Mouse (Mus musculus) midbrain, embryonic 13.5 days (tissue): ENCODE results near the gene Esrrg. TPM values are rescaled to one million over a fixed set of nuclear protein-coding genes. Genes with fewer than 3 reads are reported as not detected.

Source experiments
- ATAC-seq: fragments of 200-750 bp; cut with Nextera tagmentation; 2 replicates; pipeline ENCODE4 v1.8.0; 2017; ENCODE audit warnings: mild to moderate bottlenecking, moderate TSS enrichment, moderate library complexity
- H3K27ac ChIP-seq: fragments of 300-500 bp; sonication (generic); 2 replicates; pipeline ENCODE4 v1.5.1; 2015; ENCODE audit warnings: inconsistent platforms, mild to moderate bottlenecking, moderate library complexity
- H3K27me3 ChIP-seq: fragments of 300-500 bp; sonication (generic); 2 replicates; pipeline ENCODE4 v1.6.1; 2015; ENCODE audit warnings: mild to moderate bottlenecking, inconsistent platforms
- H3K36me3 ChIP-seq: fragments of 300-500 bp; sonication (generic); 2 replicates; pipeline ENCODE4 v1.6.1; 2015; ENCODE audit warnings: mild to moderate bottlenecking, inconsistent platforms
- H3K4me1 ChIP-seq: fragments of 300-500 bp; sonication (generic); replicated peaks from 2 replicates; pipeline ENCODE4 v1.6.1; 2015; ENCODE audit warnings: inconsistent platforms
- H3K4me2 ChIP-seq: fragments of 300-500 bp; sonication (generic); replicated peaks from 2 replicates; pipeline ENCODE4 v1.6.1; 2015; ENCODE audit warnings: moderate library complexity, mild to moderate bottlenecking, inconsistent platforms
- H3K4me3 ChIP-seq: fragments of 300-500 bp; sonication (generic); replicated peaks from 2 replicates; pipeline ENCODE4 v1.5.1; 2015; ENCODE audit warnings: mild to moderate bottlenecking, inconsistent platforms
- H3K9ac ChIP-seq: fragments of 300-500 bp; sonication (generic); replicated peaks from 2 replicates; pipeline ENCODE4 v1.6.1; 2015; ENCODE audit warnings: mild to moderate bottlenecking, inconsistent platforms
- H3K9me3 ChIP-seq: fragments of 300-500 bp; sonication (generic); 2 replicates; pipeline ENCODE4 v1.6.1; 2016; ENCODE audit warnings: mild to moderate bottlenecking, inconsistent platforms
- WGBS: fragments of 180-500 bp; shearing (Covaris S2); methylation state at CpG from one replicate; pipeline ENCODE4 v1.1.7; 2015; 5-methylcytosine and 5-hydroxymethylcytosine counted together
- polyA plus RNA-seq: library from polyadenylated mRNA; unstranded; fragments of >200 nt; fragmentation: Nextera tagmentation; extraction: Ambion mirVana; gene quantifications from 2 replicates; pipeline ENCODE4 v1.2.1, GENCODE M21; 2015

The Esrrg gene
- polyA plus RNA-seq, 1 experiment from 2014 or later = 16.5 TPM

DNA sequence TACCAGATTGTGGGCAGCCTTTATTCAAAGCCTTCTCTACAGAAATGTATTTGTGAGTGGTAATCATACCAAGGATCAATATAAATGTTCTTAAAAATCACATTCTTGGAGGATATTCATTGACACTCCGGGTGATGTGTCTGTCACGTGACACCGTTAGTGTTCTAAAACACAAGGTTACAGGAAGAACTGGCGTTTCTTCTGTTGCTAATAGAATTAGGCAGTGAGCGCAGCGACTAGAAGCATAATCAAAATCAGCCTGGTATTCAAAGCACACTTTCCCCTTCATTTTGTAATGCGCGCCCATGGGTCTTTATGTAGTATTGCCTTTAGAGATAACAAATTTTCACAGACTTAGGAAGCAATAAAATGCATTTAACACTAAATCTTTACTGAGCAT, 420.6 kb downstream of the Esrrg start:
- Histone ChIP-seq H3K4me1 (peaks cover 19% of the 10 kb centered on the region), H3K27me3 (no peaks in the 10 kb centered on the region), H3K27ac (no peak overlapping the region), H3K4me3 (no peak overlapping the region), H3K9ac (no peak overlapping the region), H3K4me2 (no peak overlapping the region), H3K36me3 (no peaks in the 10 kb centered on the region), H3K9me3 (no peaks in the 10 kb centered on the region)
- WGBS = 45% methylated on average over 8 of the region's 8 CpGs
- no peak for ATAC-seq

DNA sequence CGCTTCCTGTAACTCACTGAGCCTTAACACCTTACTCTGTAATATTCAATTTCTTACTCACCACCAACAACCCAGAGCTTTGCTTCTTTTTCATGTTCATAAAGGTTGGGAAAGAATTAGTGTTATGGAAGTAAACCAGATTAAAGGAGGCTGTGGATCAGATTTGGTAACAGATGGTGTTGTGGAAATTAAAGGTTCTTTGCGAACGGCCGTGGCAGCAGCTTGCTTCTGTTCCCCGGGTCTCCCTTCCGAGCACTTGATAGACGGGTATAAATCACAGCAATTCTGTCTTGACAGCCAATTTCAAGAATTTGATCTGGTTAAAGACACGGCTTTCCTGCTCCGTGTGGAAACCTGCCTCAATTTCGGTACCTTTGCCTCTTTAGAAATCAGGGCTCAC, 421.5 kb downstream of the Esrrg start:
- H3K4me1 ChIP-seq = peaks cover 19% of the 10 kb centered on the region
- no peak for ATAC-seq
- no peaks in the 10 kb centered on the region for H3K27me3 ChIP-seq
- H3K4me3 ChIP-seq = no peak overlapping the region
- no peak overlapping the region for H3K4me2 ChIP-seq
- H3K9me3 ChIP-seq = no peaks in the 10 kb centered on the region
- no peak overlapping the region for H3K9ac ChIP-seq
- H3K36me3 ChIP-seq = no peaks in the 10 kb centered on the region
- no peak overlapping the region for H3K27ac ChIP-seq
- WGBS = 34% methylated on average over 10 of the region's 10 CpGs

- Histone ChIP-seq H3K4me3 (no peak overlapping the region), H3K4me2 (no peak overlapping the region), H3K36me3 (no peaks in the 10 kb centered on the region), H3K9me3 (no peaks in the 10 kb centered on the region), H3K4me1 (peaks cover 19% of the 10 kb centered on the region), H3K9ac (no peak overlapping the region), H3K27ac (no peak overlapping the region), H3K27me3 (no peaks in the 10 kb centered on the region)
- 19% methylated on average over 4 of the region's 4 CpGs for WGBS
- ATAC-seq = no peak
These were observed 422.7 kb downstream of the Esrrg start for GRCm38 (mm10) chr1:188031276-188031675.

- H3K4me2 ChIP-seq = no peak overlapping the region
- H3K9me3 ChIP-seq = no peaks in the 10 kb centered on the region
- WGBS = 58% methylated on average over 8 of the region's 8 CpGs
- H3K36me3 ChIP-seq = no peaks in the 10 kb centered on the region
- no peak for ATAC-seq
- peaks cover 6% of the 10 kb centered on the region for H3K4me1 ChIP-seq
- H3K4me3 ChIP-seq = no peak overlapping the region
- no peak overlapping the region for H3K9ac ChIP-seq
- no peak overlapping the region for H3K27ac ChIP-seq
- H3K27me3 ChIP-seq = no peaks in the 10 kb centered on the region
These were observed 427.4 kb downstream of the Esrrg start for GRCm38 (mm10) chr1:188035957-188036356.

DNA sequence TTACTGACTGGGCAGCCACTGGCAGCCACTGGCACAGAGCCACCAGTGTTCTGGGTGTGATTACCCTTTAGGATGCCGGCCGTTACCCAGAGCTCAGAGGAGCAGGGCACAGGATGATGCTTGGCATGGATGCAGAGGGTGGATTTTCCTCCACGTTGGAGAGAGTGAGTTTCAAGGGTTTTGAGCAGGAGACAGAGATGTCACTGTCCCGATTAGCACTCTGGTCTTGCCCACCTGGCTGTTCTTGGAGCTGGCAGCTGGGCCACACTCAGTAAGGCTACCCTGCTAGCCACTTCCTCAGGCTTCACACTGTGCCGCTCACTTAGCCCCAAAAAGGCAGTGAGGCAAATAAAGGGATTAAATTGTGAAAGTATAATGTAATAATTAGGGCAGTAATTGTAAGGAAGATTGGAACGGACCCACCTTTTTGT, 438.1 kb downstream of the Esrrg start:
- no peaks in the 10 kb centered on the region for H3K36me3 ChIP-seq
- no peaks in the 10 kb centered on the region for H3K9me3 ChIP-seq
- H3K4me2 ChIP-seq = no peak overlapping the region
- H3K27me3 ChIP-seq = no peaks in the 10 kb centered on the region
- H3K4me3 ChIP-seq = no peak overlapping the region
- no peak overlapping the region for H3K27ac ChIP-seq
- no peaks in the 10 kb centered on the region for H3K4me1 ChIP-seq
- ATAC-seq = no peak
- H3K9ac ChIP-seq = no peak overlapping the region
- 73% methylated on average over 6 of the region's 6 CpGs for WGBS

- Histone ChIP-seq H3K4me3 (no peak overlapping the region), H3K4me2 (no peak overlapping the region), H3K9me3 (no peaks in the 10 kb centered on the region), H3K27ac (no peak overlapping the region), H3K4me1 (no peaks in the 10 kb centered on the region), H3K36me3 (no peaks in the 10 kb centered on the region), H3K9ac (no peak overlapping the region), H3K27me3 (no peaks in the 10 kb centered on the region)
- 79% methylated on average over 3 of the region's 3 CpGs for WGBS
- ATAC-seq = no peak
These were observed 438.6 kb downstream of the Esrrg start for GRCm38 (mm10) chr1:188047148-188047547.

- Histone ChIP-seq H3K9ac (no peak overlapping the region), H3K36me3 (no peaks in the 10 kb centered on the region), H3K4me1 (no peaks in the 10 kb centered on the region), H3K27ac (no peak overlapping the region), H3K4me2 (no peak overlapping the region), H3K9me3 (no peaks in the 10 kb centered on the region), H3K27me3 (no peaks in the 10 kb centered on the region), H3K4me3 (no peak overlapping the region)
- WGBS = 77% methylated on average over 3 of the region's 3 CpGs
- no peak for ATAC-seq
These were observed 447.3 kb downstream of the Esrrg start for GRCm38 (mm10) chr1:188055888-188056287.

GRCm38 (mm10) chr1:188057892-188058291, 449.3 kb downstream of the Esrrg start:
- Histone ChIP-seq H3K4me3 (no peak overlapping the region), H3K9ac (no peak overlapping the region), H3K27ac (no peak overlapping the region), H3K4me1 (no peaks in the 10 kb centered on the region), H3K9me3 (no peaks in the 10 kb centered on the region), H3K36me3 (no peaks in the 10 kb centered on the region), H3K27me3 (no peaks in the 10 kb centered on the region), H3K4me2 (no peak overlapping the region)
- 56% methylated on average over 4 of the region's 4 CpGs for WGBS
- ATAC-seq = no peak

DNA sequence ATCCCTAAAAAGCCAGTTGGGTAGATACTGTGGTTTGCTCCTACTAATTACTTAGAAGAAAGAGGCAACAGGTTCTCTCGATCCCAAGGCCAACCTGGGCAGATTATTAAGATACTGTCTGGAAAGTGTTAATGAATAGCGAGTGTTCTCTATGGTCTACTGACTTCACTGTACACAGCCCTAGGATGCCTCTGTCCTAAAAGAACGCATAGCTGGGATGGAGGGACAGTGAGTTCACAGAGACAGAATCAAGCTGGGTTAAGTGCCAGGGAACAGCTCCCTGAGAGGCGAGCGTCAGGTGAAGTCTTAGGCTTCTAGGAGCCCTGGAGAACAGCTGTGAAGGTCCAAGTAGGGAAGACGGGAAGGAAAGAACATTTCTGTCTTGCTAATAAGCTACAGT, 450.4 kb downstream of the Esrrg start:
- Histone ChIP-seq H3K36me3 (no peaks in the 10 kb centered on the region), H3K4me3 (no peak overlapping the region), H3K9me3 (peaks cover 5% of the 10 kb centered on the region; the same call in 1 of the 2 replicates), H3K27me3 (no peaks in the 10 kb centered on the region), H3K9ac (no peak overlapping the region), H3K4me1 (no peaks in the 10 kb centered on the region), H3K27ac (no peak overlapping the region), H3K4me2 (no peak overlapping the region)
- WGBS = 91% methylated on average over 6 of the region's 6 CpGs
- ATAC-seq = no peak

DNA sequence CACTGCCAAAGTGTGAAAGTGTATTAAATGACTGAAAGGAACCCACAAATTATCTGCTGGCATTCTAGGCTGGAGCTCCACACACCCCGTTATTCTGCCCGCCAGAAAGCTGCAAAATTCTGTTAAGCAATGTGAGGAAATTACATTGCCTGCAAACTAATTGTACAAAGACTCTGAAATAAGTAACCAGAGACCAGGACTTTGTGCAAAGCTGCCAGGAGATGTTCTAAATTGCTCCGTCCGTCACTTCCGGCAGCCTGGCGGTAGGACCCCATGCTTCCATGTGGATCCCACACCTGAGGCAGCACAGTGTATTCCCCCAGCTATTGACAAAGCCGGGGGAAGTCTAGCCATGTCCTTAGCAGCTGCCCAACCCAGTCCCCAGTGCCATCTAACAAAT, 451.9 kb downstream of the Esrrg start:
- H3K4me3 ChIP-seq = no peak overlapping the region
- H3K4me1 ChIP-seq = 0 out of 2 replicates have a peak, but pooled peaks cover 5% of the 10 kb centered on the region
- H3K9ac ChIP-seq = no peak overlapping the region
- 89% methylated on average over 7 of the region's 7 CpGs for WGBS
- H3K27ac ChIP-seq = no peak overlapping the region
- H3K9me3 ChIP-seq = peaks cover 5% of the 10 kb centered on the region; the same call in 1 of the 2 replicates
- H3K27me3 ChIP-seq = no peaks in the 10 kb centered on the region
- no peaks in the 10 kb centered on the region for H3K36me3 ChIP-seq
- no peak for ATAC-seq
- no peak overlapping the region for H3K4me2 ChIP-seq

DNA sequence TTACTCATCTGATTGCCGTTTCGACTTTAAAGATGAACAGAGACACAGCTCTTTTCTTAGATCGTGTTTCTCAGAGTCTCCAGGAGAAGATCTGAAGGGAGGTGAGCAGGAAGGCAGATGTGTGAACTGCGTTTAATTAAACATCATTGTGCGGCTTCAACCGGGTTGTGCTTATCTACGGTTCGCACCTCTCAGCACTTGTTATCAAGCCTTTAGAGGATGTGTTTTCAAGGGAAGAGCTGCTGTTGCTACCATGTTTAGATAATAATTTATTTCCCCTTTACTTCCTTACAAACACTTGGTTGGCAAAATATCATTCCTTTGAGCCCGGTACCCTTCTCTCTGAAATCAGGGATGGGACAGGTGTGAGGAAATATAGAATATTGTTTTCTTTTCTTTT, 460.2 kb downstream of the Esrrg start:
- no peaks in the 10 kb centered on the region for H3K27me3 ChIP-seq
- H3K4me3 ChIP-seq = no peak overlapping the region
- no peaks in the 10 kb centered on the region for H3K9me3 ChIP-seq
- H3K27ac ChIP-seq = no peak overlapping the region
- ATAC-seq = no peak
- 76% methylated on average over 9 of the region's 9 CpGs for WGBS
- no peak overlapping the region for H3K9ac ChIP-seq
- no peaks in the 10 kb centered on the region for H3K36me3 ChIP-seq
- H3K4me2 ChIP-seq = no peak overlapping the region
- H3K4me1 ChIP-seq = 0 out of 2 replicates have a peak, but pooled peaks cover 5% of the 10 kb centered on the region

GRCm38 (mm10) chr1:188069849-188070248, 461.3 kb downstream of the Esrrg start:
- no peaks in the 10 kb centered on the region for H3K9me3 ChIP-seq
- ATAC-seq = no peak
- no peak overlapping the region for H3K4me3 ChIP-seq
- no peak overlapping the region for H3K27ac ChIP-seq
- H3K27me3 ChIP-seq = no peaks in the 10 kb centered on the region
- 0 out of 2 replicates have a peak, but pooled peaks cover 2% of the 10 kb centered on the region for H3K4me1 ChIP-seq
- no peaks in the 10 kb centered on the region for H3K36me3 ChIP-seq
- H3K9ac ChIP-seq = no peak overlapping the region
- H3K4me2 ChIP-seq = no peak overlapping the region

DNA sequence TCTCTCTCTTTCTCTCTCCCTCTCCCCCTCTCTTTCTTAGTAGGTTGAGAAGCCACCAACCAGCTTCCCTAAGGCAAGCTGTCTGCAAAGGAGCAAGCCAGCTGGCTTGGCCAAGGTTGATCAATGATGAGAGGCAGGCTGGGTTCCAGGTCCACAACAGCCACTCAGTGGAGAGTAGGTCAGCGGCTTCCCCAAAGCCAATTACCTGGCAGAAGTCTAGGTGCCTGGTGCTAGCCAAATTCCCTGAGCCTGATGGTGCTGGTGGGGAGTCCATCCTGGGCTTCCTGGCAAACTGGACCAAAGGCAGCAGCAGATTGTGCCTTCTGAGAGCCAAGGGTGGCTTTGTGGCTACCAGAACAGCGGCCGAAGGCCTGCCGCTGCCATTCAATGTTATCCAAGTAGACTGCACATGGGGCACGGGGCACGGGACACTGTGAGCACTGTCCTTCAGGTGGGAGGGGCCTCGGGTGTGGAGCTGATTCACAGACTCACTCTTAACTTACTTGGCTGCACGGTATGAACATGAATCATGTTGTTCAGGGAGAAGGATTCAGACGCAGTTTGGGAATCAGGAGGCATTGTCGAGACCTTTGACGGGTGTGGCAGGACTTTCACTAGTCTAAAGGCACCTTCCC, 469.1 kb downstream of the Esrrg start:
- H3K27me3 ChIP-seq = no peaks in the 10 kb centered on the region
- no peak overlapping the region for H3K27ac ChIP-seq
- 85% methylated on average over 11 of the region's 11 CpGs for whole genome bisulfite sequencing
- no peaks in the 10 kb centered on the region for H3K36me3 ChIP-seq
- H3K4me1 ChIP-seq = peaks cover 16% of the 10 kb centered on the region
- H3K9me3 ChIP-seq = no peaks in the 10 kb centered on the region
- H3K4me3 ChIP-seq = no peak overlapping the region
- no peak overlapping the region for H3K4me2 ChIP-seq
- no peak overlapping the region for H3K9ac ChIP-seq
- no peak for ATAC-seq
